Mouse (Mus musculus): Measurements from ENCODE around the gene Rapgef2. TPM values are rescaled to one million over a fixed set of nuclear protein-coding genes. Genes with fewer than 3 reads are reported as not detected.

The Rapgef2 gene
- polyA plus RNA-seq, 1 experiment from 2014 or later = 9.2 TPM

- Histone ChIP-seq H3K4me2 (no peak overlapping the region), H3K27ac (ENCODE audit: poor library complexity, severe bottlenecking) (no peak overlapping the region), H3K36me3 (peaks cover 19% of the 10 kb centered on the region), H3K9me3 (replicated peaks) (no peaks in the 10 kb centered on the region), H3K9ac (no peak overlapping the region), H3K4me3 (no peak overlapping the region), H3K27me3 (replicated peaks) (no peaks in the 10 kb centered on the region), H3K4me1 (replicated peaks) (peaks cover 17% of the 10 kb centered on the region)
- no peak for ATAC-seq (ENCODE audit: insufficient number of reproducible peaks, low FRiP score)
- WGBS = 83% methylated on average over 2 of the region's 2 CpGs
Measured at GRCm38 (mm10) chr3:79167586-79167985, 118.7 kb downstream of the Rapgef2 start.

- H3K9ac ChIP-seq = 0 out of 2 replicates have a peak overlapping the region, but pooled peaks have one; percentile 24
- peak; percentile 59; the same call in 1 of the 2 replicates for ATAC-seq (ENCODE audit: insufficient number of reproducible peaks, low FRiP score)
- 23% methylated on average over 6 of the region's 6 CpGs for WGBS
Measured at GRCm38 (mm10) chr3:79161834-79162401, 124.4 kb downstream of the Rapgef2 start.

GRCm38 (mm10) chr3:79161093-79161723 is 125.1 kb downstream of the Rapgef2 start:
- no peaks in the 10 kb centered on the region for H3K27me3 ChIP-seq (replicated peaks)
- H3K9me3 ChIP-seq (replicated peaks) = no peaks in the 10 kb centered on the region
- peak overlapping the region; percentile 91 for H3K27ac ChIP-seq (ENCODE audit: poor library complexity, severe bottlenecking)
- peak; percentile 81 for ATAC-seq (ENCODE audit: insufficient number of reproducible peaks, low FRiP score)
- H3K9ac ChIP-seq = peak overlapping the region; percentile 61
- H3K4me3 ChIP-seq = peak overlapping the region; percentile 17; the same call in 1 of the 2 replicates
- H3K36me3 ChIP-seq = no peaks in the 10 kb centered on the region
- peaks cover 38% of the 10 kb centered on the region for H3K4me1 ChIP-seq (replicated peaks)
- H3K4me2 ChIP-seq = peak overlapping the region; percentile 56
- 22% methylated on average over 6 of the region's 6 CpGs for WGBS

More at GRCm38 (mm10) chr3:79161834-79162401, 124.4 kb downstream of the Rapgef2 start:
- Histone ChIP-seq H3K27me3 (replicated peaks) (no peaks in the 10 kb centered on the region), H3K9me3 (replicated peaks) (no peaks in the 10 kb centered on the region), H3K4me2 (peak overlapping the region; percentile 56), H3K36me3 (no peaks in the 10 kb centered on the region), H3K4me3 (peak overlapping the region; percentile 17; the same call in 1 of the 2 replicates), H3K4me1 (replicated peaks) (peaks cover 38% of the 10 kb centered on the region), H3K27ac (ENCODE audit: poor library complexity, severe bottlenecking) (peak overlapping the region; percentile 91)

DNA sequence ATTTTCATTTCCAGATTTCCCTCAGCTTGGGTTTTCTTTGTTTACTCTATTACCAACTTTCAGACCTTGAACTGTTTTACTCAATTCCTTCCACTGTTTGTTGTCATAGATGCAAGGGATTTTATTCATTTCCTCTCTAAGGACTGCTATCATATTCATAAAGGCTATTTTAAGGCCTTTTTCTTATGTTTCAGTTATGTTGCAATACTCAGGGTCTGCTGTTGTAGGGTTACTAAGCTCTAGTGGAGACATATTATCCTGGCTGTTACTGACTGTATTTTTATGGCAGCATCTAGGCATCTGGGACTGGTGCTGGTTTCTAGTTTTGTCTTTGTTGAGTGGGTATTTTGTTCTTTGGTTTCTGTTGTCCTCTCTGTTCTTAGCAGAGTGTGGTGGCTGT is 128.1 kb downstream of the Rapgef2 start:
- Histone ChIP-seq H3K36me3 (peaks cover 3% of the 10 kb centered on the region; the same call in 1 of the 2 replicates), H3K9me3 (replicated peaks) (no peaks in the 10 kb centered on the region), H3K4me2 (no peak overlapping the region), H3K27ac (ENCODE audit: poor library complexity, severe bottlenecking) (no peak overlapping the region), H3K9ac (no peak overlapping the region), H3K4me3 (no peak overlapping the region), H3K27me3 (replicated peaks) (no peaks in the 10 kb centered on the region), H3K4me1 (replicated peaks) (peaks cover 43% of the 10 kb centered on the region)
- no peak for ATAC-seq (ENCODE audit: insufficient number of reproducible peaks, low FRiP score)

- Histone ChIP-seq H3K9me3 (replicated peaks) (no peaks in the 10 kb centered on the region), H3K4me3 (no peak overlapping the region), H3K4me2 (peak overlapping the region; percentile 7; the same call in 1 of the 2 replicates), H3K36me3 (peaks cover 10% of the 10 kb centered on the region; the same call in 1 of the 2 replicates), H3K27ac (ENCODE audit: poor library complexity, severe bottlenecking) (peak overlapping the region; percentile 22; the same call in 1 of the 2 replicates), H3K4me1 (replicated peaks) (peaks cover 12% of the 10 kb centered on the region), H3K9ac (no peak overlapping the region), H3K27me3 (replicated peaks) (no peaks in the 10 kb centered on the region)
- 41% methylated on average over 5 of the region's 5 CpGs for WGBS
- ATAC-seq (ENCODE audit: insufficient number of reproducible peaks, low FRiP score) = no peak
Measured at GRCm38 (mm10) chr3:79153039-79153487, 133.3 kb downstream of the Rapgef2 start.

DNA sequence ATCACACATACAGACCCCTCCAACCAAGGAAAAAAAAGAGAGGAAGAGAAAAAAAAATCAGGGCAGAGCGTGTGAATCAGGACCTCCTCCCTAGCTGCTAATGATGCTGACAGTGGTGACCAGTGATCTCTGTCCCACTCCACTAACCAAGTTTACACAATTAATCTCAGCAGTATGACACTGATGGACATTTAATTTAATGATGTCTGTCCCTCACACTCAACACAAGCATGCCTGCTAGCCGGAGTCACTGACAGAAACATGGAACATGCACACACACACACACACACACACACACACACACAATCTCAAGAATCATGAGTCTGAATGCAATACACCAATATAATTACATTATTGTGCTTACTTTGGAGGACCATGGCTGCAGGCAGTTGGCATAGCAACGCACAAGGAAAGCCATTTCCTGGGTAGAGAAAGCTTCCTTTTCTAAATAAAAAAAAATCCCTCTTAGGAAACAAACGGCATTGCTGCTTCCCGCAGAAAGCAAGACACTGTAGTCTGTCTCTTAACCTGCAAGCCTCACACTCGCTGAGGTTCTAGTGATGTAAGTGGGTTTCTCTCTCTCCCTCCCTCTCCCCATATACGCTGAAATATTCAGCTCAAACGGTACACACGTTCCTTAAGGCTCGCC is 140.8 kb downstream of the Rapgef2 start:
- Histone ChIP-seq H3K4me2 (peak overlapping the region; percentile 71), H3K4me1 (replicated peaks) (peaks cover 55% of the 10 kb centered on the region), H3K9ac (peak overlapping the region; percentile 66), H3K36me3 (0 out of 2 replicates have a peak, but pooled peaks cover under 1% of the 10 kb centered on the region), H3K27me3 (replicated peaks) (no peaks in the 10 kb centered on the region), H3K27ac (ENCODE audit: poor library complexity, severe bottlenecking) (peak overlapping the region; percentile 93), H3K4me3 (peak overlapping the region; percentile 37; the same call in 1 of the 2 replicates), H3K9me3 (replicated peaks) (no peaks in the 10 kb centered on the region)
- 19% methylated on average over 10 of the region's 10 CpGs for WGBS
- 0 out of 2 replicates have a peak, but pooled peaks have one; percentile 20 for ATAC-seq (ENCODE audit: insufficient number of reproducible peaks, low FRiP score)

DNA sequence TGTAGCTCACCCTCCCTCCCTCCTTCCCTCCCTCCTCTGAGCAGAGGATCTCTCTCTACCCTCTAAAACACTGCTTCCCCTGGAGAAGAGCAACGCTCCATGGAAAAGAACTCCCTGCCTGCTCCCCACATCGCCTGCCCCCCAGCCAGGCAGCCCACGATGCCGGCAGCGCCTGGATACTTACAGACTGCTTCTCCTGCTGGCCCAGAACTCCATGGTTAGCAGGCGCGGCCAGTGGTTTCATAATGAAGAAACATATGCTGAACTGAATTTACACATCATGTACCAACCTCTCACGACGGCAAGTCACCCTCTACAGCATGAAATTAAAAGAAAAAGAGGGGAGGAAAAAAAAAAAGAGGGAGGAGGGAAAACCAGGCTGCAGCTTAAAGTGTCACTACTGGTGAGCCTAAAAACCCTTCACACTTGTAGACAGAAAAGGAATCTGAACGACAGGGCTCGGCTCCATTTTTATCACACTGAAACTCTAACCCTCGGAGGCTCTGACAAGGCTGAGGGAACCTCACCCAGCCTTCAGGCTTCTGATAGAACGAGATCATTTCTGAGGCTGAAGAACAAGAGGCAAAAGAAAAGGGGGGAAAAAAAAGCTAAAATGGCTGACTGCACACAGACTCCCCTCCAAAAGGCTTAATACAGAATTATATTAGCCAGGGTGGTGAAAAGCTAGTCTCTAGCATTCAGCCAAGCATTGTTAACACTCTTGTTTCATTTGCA is 141.5 kb downstream of the Rapgef2 start:
- Histone ChIP-seq H3K4me1 (replicated peaks) (peaks cover 62% of the 10 kb centered on the region), H3K27me3 (replicated peaks) (no peaks in the 10 kb centered on the region), H3K4me2 (peak overlapping the region; percentile 71), H3K9ac (peak overlapping the region; percentile 66), H3K36me3 (no peaks in the 10 kb centered on the region), H3K4me3 (peak overlapping the region; percentile 37), H3K27ac (ENCODE audit: poor library complexity, severe bottlenecking) (peak overlapping the region; percentile 93), H3K9me3 (replicated peaks) (no peaks in the 10 kb centered on the region)
- ATAC-seq (ENCODE audit: insufficient number of reproducible peaks, low FRiP score) = no peak
- WGBS = 16% methylated on average over 13 of the region's 13 CpGs

DNA sequence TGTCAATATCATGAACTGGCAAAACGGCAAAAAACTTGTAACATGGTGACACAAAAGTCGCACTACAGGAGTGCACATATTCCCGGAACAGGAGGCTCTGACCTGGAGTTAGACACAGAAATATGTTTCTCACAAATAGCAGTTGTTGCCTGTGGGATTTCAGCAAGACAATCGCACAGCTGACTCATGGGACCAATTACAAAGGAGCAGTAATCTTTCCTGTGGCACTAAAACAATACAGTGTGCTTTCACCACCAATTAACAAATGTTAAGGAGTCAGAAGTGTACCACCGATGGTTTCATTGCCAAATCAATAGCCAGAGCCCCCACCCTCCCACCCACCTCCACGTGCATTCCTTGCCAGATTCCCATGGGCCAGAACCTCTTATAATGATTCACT is 142.2 kb downstream of the Rapgef2 start:
- Histone ChIP-seq H3K27me3 (replicated peaks) (no peaks in the 10 kb centered on the region), H3K4me2 (peak overlapping the region; percentile 71), H3K4me3 (peak overlapping the region; percentile 13; the same call in 1 of the 2 replicates)

GRCm38 (mm10) chr3:79139245-79139644 is 147.1 kb downstream of the Rapgef2 start:
- Histone ChIP-seq H3K27ac (ENCODE audit: poor library complexity, severe bottlenecking) (peak overlapping the region; percentile 61), H3K9me3 (replicated peaks) (no peaks in the 10 kb centered on the region), H3K4me3 (no peak overlapping the region), H3K36me3 (no peaks in the 10 kb centered on the region), H3K27me3 (replicated peaks) (no peaks in the 10 kb centered on the region), H3K9ac (no peak overlapping the region), H3K4me1 (replicated peaks) (peaks cover 44% of the 10 kb centered on the region), H3K4me2 (0 out of 2 replicates have a peak overlapping the region, but pooled peaks have one; percentile 3)
- ATAC-seq (ENCODE audit: insufficient number of reproducible peaks, low FRiP score) = no peak
- WGBS = 33% methylated on average over 3 of the region's 3 CpGs

More for the DNA sequence above, 142.2 kb downstream of the Rapgef2 start:
- whole genome bisulfite sequencing = 64% methylated on average over 6 of the region's 6 CpGs
- no peak for ATAC-seq (ENCODE audit: insufficient number of reproducible peaks, low FRiP score)
- Histone ChIP-seq H3K9ac (no peak overlapping the region), H3K4me1 (replicated peaks) (peaks cover 66% of the 10 kb centered on the region), H3K9me3 (replicated peaks) (no peaks in the 10 kb centered on the region), H3K36me3 (no peaks in the 10 kb centered on the region), H3K27ac (ENCODE audit: poor library complexity, severe bottlenecking) (no peak overlapping the region)

- Histone ChIP-seq H3K9me3 (replicated peaks) (no peaks in the 10 kb centered on the region), H3K36me3 (no peaks in the 10 kb centered on the region), H3K4me3 (no peak overlapping the region), H3K4me1 (replicated peaks) (peaks cover 39% of the 10 kb centered on the region), H3K27me3 (replicated peaks) (no peaks in the 10 kb centered on the region), H3K27ac (ENCODE audit: poor library complexity, severe bottlenecking) (no peak overlapping the region), H3K9ac (no peak overlapping the region), H3K4me2 (no peak overlapping the region)
- ATAC-seq (ENCODE audit: insufficient number of reproducible peaks, low FRiP score) = no peak
Measured at GRCm38 (mm10) chr3:79138601-79139000, 147.7 kb downstream of the Rapgef2 start.

Measured in heart, embryonic 12.5 days (tissue).